Mouse (Mus musculus): ENCODE results near the gene P3h4. TPM values are rescaled to one million over a fixed set of nuclear protein-coding genes. Genes with fewer than 3 reads are reported as not detected.

P3h4 gene
- total and polyA plus RNA-seq, 3 experiments, result 13.4 to 29.7 (median 16.8) TPM

GRCm38 (mm10) chr11:100430052-100430451, 15.4 kb upstream of the P3h4 start:
- Histone ChIP-seq H3K36me3 (ENCODE audit: control insufficient read depth, insufficient read depth, low read length) (no peaks in the 10 kb centered on the region), H3K4me1 (ENCODE audit: control insufficient read depth, insufficient read depth, low read length) (peaks cover 3% of the 10 kb centered on the region), H3K4me3 (no peak overlapping the region), H3K27ac (peak overlapping the region; percentile 75), H3K27me3 (ENCODE audit: control insufficient read depth, insufficient read depth, low read length) (no peaks in the 10 kb centered on the region), H3K79me2 (replicated peaks; ENCODE audit: control insufficient read depth, insufficient read depth, low read length) (no peaks in the 10 kb centered on the region), H3K9ac (ENCODE audit: low read depth, low read length) (no peak overlapping the region)
- DNase-seq, result peak in 1 of 2 experiments; percentile 62
- intact Hi-C loops (cut with DNase I), result no loop called here
- TF ChIP-seq POLR2A (IDR thresholded peaks at IDR 0.05; ENCODE audit: insufficient read depth, low read depth, low read length) (no peak), EP300 (IDR thresholded peaks at IDR 0.05; ENCODE audit: insufficient read depth, low read depth, low read length) (no peak), CTCF (IDR thresholded peaks at IDR 0.05) (no peak)
- 64% methylated on average over 7 of the region's 7 CpGs for WGBS

- Histone ChIP-seq H3K79me2 (replicated peaks; ENCODE audit: control insufficient read depth, insufficient read depth, low read length) (no peaks in the 10 kb centered on the region), H3K27me3 (ENCODE audit: control insufficient read depth, insufficient read depth, low read length) (no peaks in the 10 kb centered on the region), H3K4me3 (no peak overlapping the region), H3K36me3 (ENCODE audit: control insufficient read depth, insufficient read depth, low read length) (no peaks in the 10 kb centered on the region), H3K9ac (ENCODE audit: low read depth, low read length) (no peak overlapping the region), H3K4me1 (ENCODE audit: control insufficient read depth, insufficient read depth, low read length) (peaks cover 3% of the 10 kb centered on the region), H3K27ac (peak overlapping the region; percentile 75)
- TF ChIP-seq CTCF (IDR thresholded peaks at IDR 0.05), result no peak
- TF ChIP-seq EP300 (IDR thresholded peaks at IDR 0.05; ENCODE audit: insufficient read depth, low read depth, low read length), result no peak
- TF ChIP-seq POLR2A (IDR thresholded peaks at IDR 0.05; ENCODE audit: insufficient read depth, low read depth, low read length), result no peak
- DNase-seq, result peak; percentile 52 to 61
- intact Hi-C loops (cut with DNase I), result loop anchor here (5.0 kb wide), 1 partner anchor 269 kb away; no protein-coding TSS in a partner anchor
- WGBS, result 13% methylated on average over 9 of the region's 9 CpGs
Observed at GRCm38 (mm10) chr11:100428612-100429199, 14.1 kb upstream of the P3h4 start.

- intact Hi-C loops (cut with DNase I), result loop anchor here (2.0 to 5.0 kb wide), 3 partner anchors 46 to 270 kb away; partner anchors contain the start of gene Klhl11
- Histone ChIP-seq H3K27me3 (ENCODE audit: control insufficient read depth, insufficient read depth, low read length) (no peaks in the 10 kb centered on the region), H3K4me3 (no peak overlapping the region), H3K4me1 (ENCODE audit: control insufficient read depth, insufficient read depth, low read length) (peaks cover 3% of the 10 kb centered on the region), H3K9ac (ENCODE audit: low read depth, low read length) (no peak overlapping the region), H3K27ac (no peak overlapping the region), H3K36me3 (ENCODE audit: control insufficient read depth, insufficient read depth, low read length) (no peaks in the 10 kb centered on the region), H3K79me2 (replicated peaks; ENCODE audit: control insufficient read depth, insufficient read depth, low read length) (no peaks in the 10 kb centered on the region)
- DNase-seq, result no peak
- TF ChIP-seq CTCF (IDR thresholded peaks at IDR 0.05) (no peak), POLR2A (IDR thresholded peaks at IDR 0.05; ENCODE audit: insufficient read depth, low read depth, low read length) (no peak), EP300 (IDR thresholded peaks at IDR 0.05; ENCODE audit: insufficient read depth, low read depth, low read length) (no peak)
- 49% methylated on average over 3 of the region's 3 CpGs for WGBS
Observed at GRCm38 (mm10) chr11:100426820-100427219, 12.2 kb upstream of the P3h4 start.

- H3K4me3 ChIP-seq, result no peak overlapping the region
- H3K79me2 ChIP-seq (replicated peaks; ENCODE audit: control insufficient read depth, insufficient read depth, low read length), result no peaks in the 10 kb centered on the region
- TF ChIP-seq CTCF (IDR thresholded peaks at IDR 0.05) (peak; percentile 82), EP300 (IDR thresholded peaks at IDR 0.05; ENCODE audit: insufficient read depth, low read depth, low read length) (peak; percentile 84), POLR2A (IDR thresholded peaks at IDR 0.05; ENCODE audit: insufficient read depth, low read depth, low read length) (no peak)
- H3K4me1 ChIP-seq (ENCODE audit: control insufficient read depth, insufficient read depth, low read length), result peaks cover 3% of the 10 kb centered on the region
- no peaks in the 10 kb centered on the region for H3K36me3 ChIP-seq (ENCODE audit: control insufficient read depth, insufficient read depth, low read length)
- H3K27ac ChIP-seq, result no peak overlapping the region
- intact Hi-C loops (cut with DNase I), result loop anchor here (2.0 to 5.0 kb wide), 3 partner anchors 47 to 271 kb away; partner anchors contain the start of gene Klhl11
- DNase-seq, result peak; percentile 77 to 78
- WGBS, result 20% methylated on average over 7 of the region's 7 CpGs
- H3K27me3 ChIP-seq (ENCODE audit: control insufficient read depth, insufficient read depth, low read length), result no peaks in the 10 kb centered on the region
- no peak overlapping the region for H3K9ac ChIP-seq (ENCODE audit: low read depth, low read length)
Observed at GRCm38 (mm10) chr11:100425851-100426250, 11.2 kb upstream of the P3h4 start.

- Histone ChIP-seq H3K27ac (no peak overlapping the region), H3K79me2 (replicated peaks; ENCODE audit: control insufficient read depth, insufficient read depth, low read length) (no peaks in the 10 kb centered on the region), H3K36me3 (ENCODE audit: control insufficient read depth, insufficient read depth, low read length) (no peaks in the 10 kb centered on the region), H3K27me3 (ENCODE audit: control insufficient read depth, insufficient read depth, low read length) (no peaks in the 10 kb centered on the region), H3K4me1 (ENCODE audit: control insufficient read depth, insufficient read depth, low read length) (peaks cover 3% of the 10 kb centered on the region), H3K9ac (ENCODE audit: low read depth, low read length) (no peak overlapping the region), H3K4me3 (no peak overlapping the region)
- no peak for TF ChIP-seq CTCF (IDR thresholded peaks at IDR 0.05)
- TF ChIP-seq EP300 (IDR thresholded peaks at IDR 0.05; ENCODE audit: insufficient read depth, low read depth, low read length), result no peak
- TF ChIP-seq POLR2A (IDR thresholded peaks at IDR 0.05; ENCODE audit: insufficient read depth, low read depth, low read length), result no peak
- intact Hi-C loops (cut with DNase I), result no loop called here
- 95% methylated on average over 7 of the region's 7 CpGs for WGBS
- no peak for DNase-seq
Observed at GRCm38 (mm10) chr11:100423836-100424235, 9.2 kb upstream of the P3h4 start.

GRCm38 (mm10) chr11:100421537-100421936, 6.9 kb upstream of the P3h4 start:
- whole genome bisulfite sequencing, result 75% methylated on average over 8 of the region's 8 CpGs

More at GRCm38 (mm10) chr11:100421537-100421936, 6.9 kb upstream of the P3h4 start:
- Histone ChIP-seq H3K79me2 (replicated peaks; ENCODE audit: control insufficient read depth, insufficient read depth, low read length) (no peaks in the 10 kb centered on the region), H3K27ac (no peak overlapping the region), H3K36me3 (ENCODE audit: control insufficient read depth, insufficient read depth, low read length) (no peaks in the 10 kb centered on the region), H3K4me3 (no peak overlapping the region), H3K27me3 (ENCODE audit: control insufficient read depth, insufficient read depth, low read length) (no peaks in the 10 kb centered on the region), H3K9ac (ENCODE audit: low read depth, low read length) (no peak overlapping the region), H3K4me1 (ENCODE audit: control insufficient read depth, insufficient read depth, low read length) (peaks cover under 1% of the 10 kb centered on the region; the same call in 1 of the 2 replicates)
- no peak for DNase-seq
- no peak for TF ChIP-seq POLR2A (IDR thresholded peaks at IDR 0.05; ENCODE audit: insufficient read depth, low read depth, low read length)
- TF ChIP-seq EP300 (IDR thresholded peaks at IDR 0.05; ENCODE audit: insufficient read depth, low read depth, low read length), result no peak
- no peak for TF ChIP-seq CTCF (IDR thresholded peaks at IDR 0.05)
- intact Hi-C loops (cut with DNase I), result no loop called here

All from heart, adult 2 months (tissue).